Mouse (Mus musculus) regulatory T cell (primary cell): ENCODE data around the gene Fkbp8.

Experiments
- in situ Hi-C: fragments of 300-600 bp; cut with MboI, MseI; formaldehyde crosslinking; loops from one replicate; pipeline ENCODE4 v1.15.1; 2025; ENCODE audit warnings: high pct_unique_total_duplicates

Fkbp8 gene

DNA sequence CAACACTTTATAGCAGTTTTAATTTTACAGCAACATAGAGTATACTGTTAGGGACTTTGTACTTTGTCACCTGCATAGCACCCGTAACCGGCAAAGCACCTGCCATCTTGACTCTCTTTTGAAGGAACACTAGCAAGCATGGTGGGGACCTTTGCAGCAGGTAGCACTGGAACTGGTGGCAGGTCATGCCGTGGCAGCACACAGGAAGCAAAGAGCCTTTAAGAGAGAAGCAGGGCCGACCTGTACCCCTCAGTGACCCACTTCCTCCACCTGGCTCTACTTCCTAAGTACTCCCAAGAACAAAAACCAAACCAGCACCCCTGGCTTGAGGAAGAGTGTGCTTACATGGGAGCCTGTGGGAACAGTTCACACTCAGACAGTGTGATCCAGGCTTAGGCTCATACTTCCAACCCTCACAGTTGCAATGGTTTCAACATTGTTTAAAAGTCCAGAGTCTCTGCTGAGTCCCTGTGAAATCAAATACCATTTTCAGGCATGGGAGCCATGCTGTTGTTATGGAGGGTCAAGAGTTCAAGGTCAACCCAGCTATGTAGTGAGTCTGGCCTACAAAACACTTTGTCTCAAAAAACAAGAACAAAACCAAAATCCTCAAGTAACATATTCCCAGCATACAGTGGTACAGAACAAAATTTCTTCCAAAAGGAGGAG, 27.7 kb downstream of the Fkbp8 start:
- in situ Hi-C loops, result no loop called here

GRCm38 (mm10) chr8:70558334-70558733, 30.8 kb downstream of the Fkbp8 start:
- in situ Hi-C loops, result no loop called here

DNA sequence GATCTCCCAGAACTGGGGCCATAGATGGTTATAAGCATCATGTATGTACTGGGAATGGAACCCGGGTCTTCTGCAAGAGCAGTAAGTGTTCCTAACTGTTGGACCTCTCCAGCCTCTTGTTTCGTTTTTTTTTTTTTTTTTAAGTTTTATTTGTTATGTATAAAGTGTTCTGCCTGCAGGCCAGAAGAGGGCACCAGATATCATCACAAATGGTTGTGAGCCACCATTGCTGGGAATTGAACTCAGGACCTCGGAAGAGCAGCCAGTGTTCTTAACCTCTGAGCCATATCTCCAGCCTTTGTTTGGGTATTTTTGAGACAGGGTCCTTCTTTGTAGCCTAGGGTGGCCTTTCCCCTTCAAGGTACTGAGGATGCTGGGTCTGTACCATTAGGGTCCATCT, 31.5 kb downstream of the Fkbp8 start:
- in situ Hi-C loops, result no loop called here

DNA sequence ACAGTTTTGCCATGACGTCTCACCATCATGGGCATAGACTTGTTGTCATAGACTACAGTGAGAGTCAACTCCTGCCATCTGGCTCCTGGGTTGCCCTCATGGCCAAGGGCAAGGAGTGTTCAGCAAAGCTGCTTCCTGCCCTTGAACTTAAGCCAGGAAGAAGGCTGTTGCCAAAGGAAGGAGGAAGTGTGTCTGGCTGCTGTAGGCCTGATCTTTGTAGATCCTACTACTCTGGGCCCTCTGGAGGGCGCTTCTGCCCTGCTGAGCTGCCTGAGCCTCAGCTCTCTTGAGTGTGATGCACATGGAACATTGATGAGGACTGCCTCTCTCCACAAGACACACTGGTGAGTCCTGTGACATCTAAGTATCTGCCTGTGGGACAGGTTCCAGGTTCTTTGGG, 32.6 kb downstream of the Fkbp8 start:
- in situ Hi-C loops, result no loop called here

DNA sequence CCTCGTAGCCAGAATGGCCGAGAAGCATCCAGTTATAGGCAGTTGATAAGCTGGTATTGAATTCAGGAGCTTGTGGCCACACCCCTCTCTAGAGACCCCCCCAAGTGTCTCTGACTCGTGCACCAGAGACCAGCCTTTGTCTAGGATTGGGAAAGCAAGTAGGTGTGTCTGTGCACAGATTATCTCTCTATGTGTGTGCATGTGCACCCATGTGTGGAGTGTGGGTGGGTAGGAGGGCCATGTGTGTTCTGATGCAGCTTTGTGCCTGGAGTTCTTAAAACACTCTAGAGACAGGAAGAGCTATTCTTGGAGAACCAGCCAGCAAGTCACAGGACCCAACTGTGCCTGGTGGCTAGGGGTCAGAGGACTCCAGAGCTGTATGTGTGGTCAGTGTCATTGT, 33.0 kb downstream of the Fkbp8 start:
- in situ Hi-C loops, result no loop called here

- in situ Hi-C loops, result no loop called here
These were observed 33.8 kb downstream of the Fkbp8 start for GRCm38 (mm10) chr8:70561357-70561756.

- in situ Hi-C loops, result no loop called here
These were observed 34.4 kb downstream of the Fkbp8 start for GRCm38 (mm10) chr8:70561809-70562535.

GRCm38 (mm10) chr8:70562802-70563201, 35.3 kb downstream of the Fkbp8 start:
- in situ Hi-C loops, result no loop called here

DNA sequence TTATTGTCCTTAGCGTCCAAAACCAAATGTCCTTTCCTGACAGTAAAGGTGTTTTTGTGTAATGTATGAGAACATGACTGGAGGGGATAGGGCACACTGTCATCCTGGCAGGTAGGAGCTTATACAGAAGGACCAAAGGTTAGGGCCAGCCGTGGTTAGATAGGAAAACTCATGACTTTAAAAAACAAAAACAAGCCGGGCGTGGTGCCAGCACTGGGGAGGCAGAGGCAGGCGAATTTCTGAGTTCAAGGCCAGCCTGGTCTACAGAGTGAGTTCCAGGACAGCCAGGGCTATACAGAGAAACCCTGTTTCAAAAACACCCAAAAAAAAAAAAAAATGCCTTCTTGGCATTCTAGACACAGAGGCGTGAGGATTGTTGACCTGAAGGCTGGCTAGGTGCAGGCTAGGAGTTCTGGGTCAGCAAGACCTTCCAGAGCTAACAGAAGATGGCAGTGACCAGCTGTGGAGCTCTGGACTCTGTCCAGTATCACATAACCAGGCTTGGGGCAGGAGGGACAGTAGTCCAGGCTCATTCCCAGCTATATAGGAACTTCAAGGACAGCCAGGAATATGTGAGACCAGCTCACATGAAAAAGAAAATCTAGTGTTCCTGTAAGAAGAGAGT, 36.4 kb downstream of the Fkbp8 start:
- in situ Hi-C loops, result no loop called here

- in situ Hi-C loops, result no loop called here
These were observed 37.2 kb downstream of the Fkbp8 start for GRCm38 (mm10) chr8:70564696-70565235.

- in situ Hi-C loops, result no loop called here
These were observed 38.0 kb downstream of the Fkbp8 start for GRCm38 (mm10) chr8:70565561-70565960.

DNA sequence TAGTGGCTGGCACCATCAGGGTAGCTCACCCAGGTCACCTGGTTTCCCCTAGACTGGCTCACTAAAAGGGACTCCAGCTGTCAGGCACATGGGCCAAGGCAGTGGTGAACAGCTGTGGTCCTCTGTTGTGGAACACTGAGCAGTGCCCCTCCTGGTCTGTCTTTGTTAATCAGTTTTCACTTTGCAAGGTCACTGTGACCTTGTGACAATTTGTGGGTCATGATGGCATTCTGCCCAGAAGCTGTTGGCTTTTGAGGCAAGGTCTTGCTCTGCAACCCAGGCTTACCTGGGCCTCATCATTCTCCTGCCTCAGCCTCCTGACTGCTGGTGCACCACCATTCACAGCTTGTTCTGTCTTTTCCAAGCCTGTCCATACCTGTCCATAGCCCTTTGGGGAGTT, 42.8 kb downstream of the Fkbp8 start:
- in situ Hi-C loops, result no loop called here

DNA sequence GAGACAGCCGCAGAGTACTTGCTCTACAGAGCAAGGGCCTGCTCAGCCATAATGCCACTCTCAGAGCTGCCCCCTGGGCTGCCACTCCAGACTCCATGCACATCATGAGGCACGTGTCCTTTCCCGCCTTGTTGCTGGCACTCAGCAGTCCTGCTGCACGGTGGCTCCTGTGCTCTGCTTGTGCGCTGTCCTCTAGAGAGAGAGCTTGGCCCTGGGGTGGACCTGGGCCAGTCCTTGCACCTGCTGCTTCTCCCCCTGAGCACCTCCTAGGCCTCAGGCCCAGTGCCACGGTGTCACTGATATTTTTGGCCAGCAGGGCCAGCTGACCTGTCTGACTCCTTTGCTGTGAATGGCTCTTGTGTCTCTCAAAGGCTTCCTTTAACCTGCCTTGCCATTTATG, 43.5 kb downstream of the Fkbp8 start:
- in situ Hi-C loops, result no loop called here

DNA sequence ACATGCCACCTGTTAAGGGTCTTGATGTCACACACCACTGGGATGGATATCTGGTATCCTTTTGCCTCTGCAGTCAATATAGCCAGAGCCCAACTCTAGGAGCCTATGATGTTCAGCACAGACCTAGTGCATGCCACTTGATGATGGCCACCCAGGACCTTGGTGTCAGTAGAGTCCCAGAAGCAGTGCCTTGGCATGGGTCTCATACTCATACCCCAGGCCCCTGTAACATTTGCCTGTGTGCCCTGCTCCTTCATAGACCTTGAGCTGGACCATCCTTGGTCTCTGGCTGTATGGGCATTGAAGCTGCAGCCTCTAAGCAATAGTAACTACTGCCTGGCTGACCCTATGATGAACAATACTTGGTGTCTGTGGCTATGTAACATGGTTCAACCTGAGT, 46.8 kb downstream of the Fkbp8 start:
- in situ Hi-C loops, result no loop called here

- in situ Hi-C loops, result no loop called here
These were observed 47.4 kb downstream of the Fkbp8 start for GRCm38 (mm10) chr8:70574915-70575314.

DNA sequence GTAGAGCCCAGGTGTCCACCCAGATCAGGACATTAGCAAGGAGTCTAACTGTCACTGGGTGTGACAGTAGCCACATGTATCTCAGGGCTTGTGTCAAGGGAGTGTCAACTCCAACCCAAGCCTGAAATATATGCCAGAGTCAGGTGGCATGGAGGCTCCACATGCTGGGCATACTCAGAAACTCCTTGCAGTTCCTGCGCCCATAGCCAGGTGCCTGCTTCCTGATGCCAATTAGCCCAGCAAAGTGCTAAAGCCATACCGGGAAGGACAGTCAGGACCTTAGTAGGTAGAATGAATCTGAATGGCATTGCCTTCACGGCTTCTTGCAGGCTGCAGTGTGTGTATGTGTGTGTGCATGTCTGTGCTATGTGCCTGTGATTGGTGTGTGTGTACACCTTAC, 49.7 kb downstream of the Fkbp8 start:
- in situ Hi-C loops, result no loop called here

DNA sequence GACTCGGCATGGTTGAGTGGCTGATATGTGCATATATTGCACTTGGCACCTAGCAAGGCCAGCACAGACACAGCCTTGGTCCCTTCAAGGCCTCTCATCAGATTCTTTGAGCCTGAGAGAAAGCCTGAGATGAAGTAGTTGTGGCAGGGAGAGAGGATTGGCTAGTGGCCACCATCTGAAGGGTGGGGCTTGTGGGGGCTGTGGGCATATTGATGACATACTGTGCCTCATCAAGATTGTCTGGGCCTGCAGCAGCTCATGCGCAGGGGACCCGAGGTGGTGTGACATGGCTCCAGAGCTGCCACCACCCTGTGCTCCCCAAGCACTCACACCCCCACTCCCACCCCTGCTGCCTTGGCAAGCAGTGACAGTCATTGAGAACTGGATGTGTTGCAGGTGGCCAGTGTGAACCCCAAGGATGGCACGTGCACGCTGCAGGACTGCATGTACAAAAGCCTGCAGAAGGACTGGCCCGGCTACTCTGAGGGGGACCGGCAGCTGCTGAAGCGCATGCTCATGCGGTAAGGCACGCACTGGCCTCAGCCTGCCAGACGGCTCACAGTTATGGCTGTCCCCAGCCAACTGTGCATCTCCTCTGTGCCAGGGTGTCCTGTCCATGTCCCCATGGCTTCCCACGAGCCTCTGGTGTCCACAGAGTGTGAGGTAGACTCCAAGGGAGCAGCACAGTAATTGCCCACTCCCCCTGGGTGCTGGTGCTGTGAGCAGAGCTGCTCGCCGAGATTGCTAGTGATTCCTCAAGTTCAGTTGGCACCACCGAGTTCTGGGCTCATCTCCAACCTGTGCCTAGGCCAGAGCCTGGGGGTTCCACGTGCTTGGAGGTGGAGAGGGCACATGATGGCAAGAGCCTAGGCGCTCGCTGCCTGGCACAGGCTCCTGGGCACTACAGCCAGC, 56.2 kb downstream of the Fkbp8 start:
- in situ Hi-C loops, result no loop called here

DNA sequence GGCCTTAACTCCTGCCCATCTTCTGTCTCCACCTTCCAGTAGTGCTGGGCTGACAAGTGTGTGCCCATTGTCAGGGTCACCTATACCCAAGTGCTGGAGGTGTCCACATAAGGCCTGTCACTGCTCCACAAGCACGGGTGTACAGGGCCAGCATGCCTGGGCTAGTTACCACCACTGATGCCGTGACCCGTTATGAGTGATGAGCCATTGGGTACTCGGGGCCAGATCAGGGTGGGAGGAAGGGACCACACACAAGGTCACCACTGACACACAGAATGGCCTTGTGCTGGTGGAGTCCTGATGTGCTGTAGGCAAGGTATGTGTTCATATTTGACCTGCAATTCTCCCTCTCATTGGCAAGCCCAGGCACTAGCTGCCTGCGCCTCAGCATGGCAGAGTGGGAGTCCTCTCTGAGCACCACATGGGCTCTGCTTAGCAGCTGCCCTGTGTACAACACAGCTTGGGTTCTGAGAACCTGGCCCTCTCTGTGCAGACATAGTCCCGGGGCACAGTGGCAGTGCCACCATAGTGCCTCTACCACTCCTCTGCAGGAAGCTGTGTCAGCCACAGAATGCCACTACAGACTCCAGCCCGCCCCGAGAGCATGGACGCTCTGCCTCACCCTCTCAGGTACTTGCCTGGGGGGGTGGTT, 57.2 kb downstream of the Fkbp8 start:
- in situ Hi-C loops, result no loop called here
